Mouse (Mus musculus): ENCODE measurements at regions not wholly inside any gene's neighbourhood (a gene's known extent, or its start where the extent isn't known, plus 50 kb on each side); places are given as distances from the start of the nearest gene placed in this dataset.

- no peak for ATAC-seq (ENCODE audit: low TSS enrichment)
Measured at GRCm38 (mm10) chr6:24269633-24270032, 101.7 kb upstream of the Slc13a1 start.

GRCm38 (mm10) chr6:24263796-24264195 lies 95.9 kb upstream of the Slc13a1 start:
- no peak for ATAC-seq (ENCODE audit: low TSS enrichment)

- ATAC-seq (ENCODE audit: low TSS enrichment): no peak
Measured at GRCm38 (mm10) chr6:24262578-24262977, 94.7 kb upstream of the Slc13a1 start.

GRCm38 (mm10) chr6:24245591-24245990 lies 77.7 kb upstream of the Slc13a1 start:
- no peak for ATAC-seq (ENCODE audit: low TSS enrichment)

- ATAC-seq (ENCODE audit: low TSS enrichment): no peak
Measured at GRCm38 (mm10) chr6:24238541-24238940, 70.6 kb upstream of the Slc13a1 start.

GRCm38 (mm10) chr6:24238054-24238453 lies 70.2 kb upstream of the Slc13a1 start:
- ATAC-seq (ENCODE audit: low TSS enrichment): no peak

- no peak for ATAC-seq (ENCODE audit: low TSS enrichment)
Measured at GRCm38 (mm10) chr6:24233626-24234025, 65.7 kb upstream of the Slc13a1 start.

GRCm38 (mm10) chr6:24220589-24220988 lies 52.7 kb upstream of the Slc13a1 start:
- ATAC-seq (ENCODE audit: low TSS enrichment): peak; percentile 55; the same call in 1 of the 2 replicates

- ATAC-seq (ENCODE audit: low TSS enrichment): no peak
Measured at GRCm38 (mm10) chr6:24219882-24220522, 52.1 kb upstream of the Slc13a1 start.
